Mouse (Mus musculus) lung, adult 2 months (tissue): ENCODE results near the gene Muc20.

ENCODE experiments used
- CTCF ChIP-seq: fragments of 200-500 bp; IDR thresholded peaks from 2 replicates; pipeline ENCODE4 v1.5.1; 2011; ENCODE audit warnings: mild to moderate bottlenecking, low read length, control low read depth; ENCODE audit not compliant: insufficient read depth
- POLR2A ChIP-seq: fragments of 200-500 bp; IDR thresholded peaks from 2 replicates; pipeline ENCODE4 v1.6.1; 2011; ENCODE audit warnings: low read depth, mild to moderate bottlenecking, control low read depth, low read length, borderline replicate concordance; ENCODE audit errors: extremely low read depth

DNA sequence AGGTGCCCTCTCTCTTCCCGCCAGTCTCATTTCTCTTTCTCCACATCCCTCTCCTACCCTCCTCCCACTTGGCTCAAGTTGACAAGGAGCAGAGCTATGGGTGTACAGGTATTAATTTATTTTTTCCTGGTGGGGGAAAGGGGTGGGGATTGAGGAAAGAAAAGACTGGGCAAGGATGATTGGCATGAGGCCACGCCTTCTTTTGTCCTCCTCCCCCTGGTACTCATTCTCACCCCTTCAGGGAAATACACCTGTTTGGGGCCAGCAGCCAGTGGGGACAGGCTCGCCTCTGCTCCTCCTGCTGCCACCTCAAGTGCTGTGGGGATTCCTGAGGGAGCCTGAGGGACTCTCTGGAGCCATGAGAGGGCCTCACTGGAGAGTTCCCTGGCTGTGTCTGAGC is 61.2 kb downstream of the Muc20 start:
- TF ChIP-seq POLR2A (peak; percentile 25; the same call in 1 of the 2 replicates), CTCF (no peak)
